Mouse (Mus musculus): Measurements from ENCODE around the gene Gm29797. TPM values are rescaled to one million over a fixed set of nuclear protein-coding genes. Genes with fewer than 3 reads are reported as not detected.

Gm29797 gene
- 0.28 TPM in 1 of 2 replicates, not detected in the other for polyA plus RNA-seq (2016; fragmentation: Nextera tagmentation; extraction: Ambion mirVana)

DNA sequence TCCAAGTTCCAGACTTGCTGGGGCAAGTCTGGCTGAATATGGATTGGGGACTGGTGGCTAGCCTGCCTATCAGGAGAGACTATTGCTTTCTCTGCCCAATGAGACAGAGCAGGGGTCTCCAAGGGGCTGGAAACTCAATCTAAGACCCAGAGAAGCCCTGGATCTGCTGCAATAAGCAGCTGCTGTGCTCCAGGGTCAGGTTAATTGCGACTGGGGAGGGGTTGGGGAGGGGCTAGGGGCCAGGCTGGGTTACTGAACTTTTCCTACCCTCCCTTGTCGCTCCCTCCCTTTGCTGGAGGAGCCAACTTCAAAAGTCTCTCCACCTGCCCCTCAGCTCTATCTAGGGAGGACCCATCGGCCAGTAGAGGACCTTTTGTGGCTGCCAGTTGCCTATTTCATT is at the start of gene Gm29797:
Gene Gm29797 (plus strand): TSS at position 301 of the 400 bp plus-strand sequence.
- H3K36me3 ChIP-seq (replicated peaks): peaks cover 52% of the 10 kb centered on the region
- H3K27me3 ChIP-seq: no peaks in the 10 kb centered on the region
- H3K4me3 ChIP-seq (replicated peaks): no peak within 1 kb of the TSS
- no peak for ATAC-seq (ENCODE audit: low FRiP score)
- H3K4me2 ChIP-seq: no peak within 1 kb of the TSS
- H3K9me3 ChIP-seq: no peaks in the 10 kb centered on the region
- no peak within 1 kb of the TSS for H3K27ac ChIP-seq
- no peak within 1 kb of the TSS for H3K9ac ChIP-seq
- H3K4me1 ChIP-seq: peaks cover 11% of the 10 kb centered on the region; the same call in 1 of the 2 replicates
- 75% methylated on average over 3 of the region's 3 CpGs for WGBS

DNA sequence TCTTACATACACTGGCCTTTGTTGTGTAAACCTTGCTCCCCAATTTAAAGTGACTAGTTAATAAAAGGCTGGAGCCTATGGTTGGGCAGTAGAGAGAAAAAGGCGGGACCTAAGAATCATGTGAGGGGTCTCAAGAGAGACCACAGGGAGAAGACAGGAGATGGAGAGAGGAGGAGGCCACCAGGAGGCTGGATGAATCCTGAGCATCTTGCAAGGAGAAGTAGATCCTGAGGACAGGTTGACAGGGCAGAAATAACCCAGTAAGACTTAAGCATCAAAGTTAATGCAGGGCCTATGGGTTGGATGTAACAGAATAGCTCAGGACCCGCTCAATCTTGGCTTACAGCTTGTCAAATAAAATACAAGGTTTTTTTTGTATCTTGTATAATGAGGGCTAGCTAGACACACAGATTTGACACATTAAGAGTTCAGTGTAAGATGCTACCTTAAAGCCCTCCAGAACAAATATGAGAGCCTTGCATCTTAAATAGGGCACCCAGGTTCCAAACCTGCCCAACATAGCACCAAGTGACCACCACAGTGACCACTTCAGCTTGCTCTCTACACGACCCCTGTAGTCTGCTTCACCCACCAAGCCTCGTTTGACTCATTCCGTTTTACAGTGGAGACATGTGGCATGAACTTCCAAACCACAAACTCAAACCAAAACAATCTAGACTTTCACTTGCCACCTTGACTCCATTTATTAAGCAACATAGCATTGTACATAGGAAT is 37.9 kb upstream of the Gm29797 start:
- 90% methylated on average over 5 of the region's 5 CpGs for WGBS
- Histone ChIP-seq H3K27me3 (no peaks in the 10 kb centered on the region), H3K4me1 (no peaks in the 10 kb centered on the region), H3K27ac (no peak overlapping the region), H3K36me3 (replicated peaks) (peaks cover 62% of the 10 kb centered on the region), H3K9me3 (no peaks in the 10 kb centered on the region), H3K4me2 (no peak overlapping the region), H3K4me3 (replicated peaks) (no peak overlapping the region), H3K9ac (no peak overlapping the region)
- no peak for ATAC-seq (ENCODE audit: low FRiP score)

DNA sequence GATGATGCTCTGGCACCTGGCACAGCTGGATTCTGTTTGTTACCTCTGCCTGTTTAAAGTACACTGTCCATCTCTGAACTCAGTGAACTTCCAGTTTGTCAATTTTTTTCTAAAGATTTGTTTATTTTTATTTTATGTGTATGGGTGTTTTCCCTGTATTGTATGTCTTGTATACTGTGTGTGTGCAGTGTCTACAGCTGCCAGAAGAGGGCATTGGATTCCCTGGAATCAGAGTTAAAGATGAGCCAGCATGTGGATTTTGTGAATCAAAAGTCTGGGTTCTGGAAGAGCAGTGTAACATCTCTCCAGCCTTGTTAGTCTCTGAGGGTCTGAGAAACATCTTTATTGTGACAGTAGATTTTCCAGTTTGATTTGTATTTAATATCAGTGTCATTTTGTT is 33.4 kb upstream of the Gm29797 start:
- H3K4me1 ChIP-seq: no peaks in the 10 kb centered on the region

DNA sequence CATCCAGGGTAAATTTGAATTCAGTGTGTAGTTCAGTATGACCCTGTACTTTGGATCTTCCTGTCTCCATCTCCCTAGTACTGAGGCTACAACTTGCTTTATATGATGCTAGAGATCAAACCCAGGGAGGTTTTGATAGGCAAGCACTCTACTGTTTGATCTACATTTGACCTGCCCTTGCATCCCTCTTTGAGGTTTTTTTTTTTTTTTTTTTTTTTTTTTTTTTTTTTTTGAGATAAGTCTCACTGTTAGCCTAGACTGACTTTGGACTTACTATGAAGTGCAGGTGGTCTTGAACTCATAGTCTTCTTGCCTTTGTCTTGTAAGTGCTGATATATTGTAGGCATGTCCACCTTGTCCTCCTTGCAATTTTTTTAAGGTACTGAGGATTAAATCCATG is 28.4 kb upstream of the Gm29797 start:
- no peak overlapping the region for H3K27ac ChIP-seq
- H3K4me1 ChIP-seq: no peaks in the 10 kb centered on the region
- no peak overlapping the region for H3K4me3 ChIP-seq (replicated peaks)
- H3K4me2 ChIP-seq: no peak overlapping the region
- H3K36me3 ChIP-seq (replicated peaks): peaks cover 49% of the 10 kb centered on the region
- H3K9me3 ChIP-seq: no peaks in the 10 kb centered on the region
- no peaks in the 10 kb centered on the region for H3K27me3 ChIP-seq
- H3K9ac ChIP-seq: no peak overlapping the region
- no peak for ATAC-seq (ENCODE audit: low FRiP score)

More for the DNA sequence above, 33.4 kb upstream of the Gm29797 start:
- no peak overlapping the region for H3K4me3 ChIP-seq (replicated peaks)
- peaks cover 50% of the 10 kb centered on the region for H3K36me3 ChIP-seq (replicated peaks)
- no peak overlapping the region for H3K9ac ChIP-seq
- no peak overlapping the region for H3K4me2 ChIP-seq
- no peaks in the 10 kb centered on the region for H3K9me3 ChIP-seq
- no peak overlapping the region for H3K27ac ChIP-seq
- H3K27me3 ChIP-seq: no peaks in the 10 kb centered on the region
- no peak for ATAC-seq (ENCODE audit: low FRiP score)

DNA sequence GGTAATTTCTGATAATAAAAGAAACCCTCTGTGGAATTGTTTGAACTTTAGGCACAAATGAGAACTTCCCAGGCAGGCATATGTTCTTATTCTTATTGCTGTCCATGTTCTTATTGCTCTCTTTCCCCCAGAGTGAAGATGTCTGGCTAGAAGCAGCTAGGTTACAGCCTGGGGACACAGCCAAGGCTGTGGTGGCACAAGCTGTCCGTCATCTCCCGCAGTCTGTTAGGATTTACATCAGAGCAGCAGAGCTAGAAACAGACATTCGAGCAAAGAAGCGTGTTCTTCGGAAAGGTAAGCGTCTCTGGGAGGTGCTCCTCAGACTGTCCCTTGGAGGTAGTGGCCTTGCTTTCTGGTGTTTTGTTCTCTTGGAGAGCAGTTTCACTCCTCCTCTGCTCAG is 24.2 kb upstream of the Gm29797 start:
- 96% methylated on average over 6 of the region's 6 CpGs for WGBS
- Histone ChIP-seq H3K27me3 (no peaks in the 10 kb centered on the region), H3K4me1 (no peaks in the 10 kb centered on the region), H3K4me2 (no peak overlapping the region), H3K9ac (no peak overlapping the region), H3K27ac (no peak overlapping the region), H3K4me3 (replicated peaks) (no peak overlapping the region), H3K9me3 (no peaks in the 10 kb centered on the region), H3K36me3 (replicated peaks) (peaks cover 74% of the 10 kb centered on the region)
- ATAC-seq (ENCODE audit: low FRiP score): no peak

DNA sequence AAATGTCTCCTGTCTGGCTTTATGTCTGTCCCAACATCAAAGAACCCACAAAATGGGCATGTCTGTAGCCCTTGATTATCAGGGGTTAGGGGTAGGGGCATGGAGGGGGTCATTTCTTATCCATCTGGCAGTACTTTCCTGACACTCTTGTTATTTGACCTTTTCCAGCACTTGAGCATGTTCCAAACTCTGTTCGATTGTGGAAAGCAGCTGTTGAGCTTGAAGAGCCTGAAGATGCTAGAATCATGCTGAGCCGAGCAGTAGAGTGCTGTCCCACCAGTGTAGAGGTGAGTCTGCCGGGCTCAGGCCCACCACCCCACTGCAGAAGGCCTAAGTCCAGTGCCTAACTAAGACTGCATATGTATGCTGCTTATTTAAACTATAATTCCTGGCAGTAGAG is 21.0 kb upstream of the Gm29797 start:
- no peak overlapping the region for H3K4me2 ChIP-seq
- no peak overlapping the region for H3K4me3 ChIP-seq (replicated peaks)
- WGBS: 93% methylated on average over 3 of the region's 3 CpGs
- no peak for ATAC-seq (ENCODE audit: low FRiP score)
- H3K27me3 ChIP-seq: no peaks in the 10 kb centered on the region
- peaks cover 85% of the 10 kb centered on the region for H3K36me3 ChIP-seq (replicated peaks)
- no peak overlapping the region for H3K27ac ChIP-seq
- H3K9me3 ChIP-seq: no peaks in the 10 kb centered on the region
- no peaks in the 10 kb centered on the region for H3K4me1 ChIP-seq
- H3K9ac ChIP-seq: no peak overlapping the region

DNA sequence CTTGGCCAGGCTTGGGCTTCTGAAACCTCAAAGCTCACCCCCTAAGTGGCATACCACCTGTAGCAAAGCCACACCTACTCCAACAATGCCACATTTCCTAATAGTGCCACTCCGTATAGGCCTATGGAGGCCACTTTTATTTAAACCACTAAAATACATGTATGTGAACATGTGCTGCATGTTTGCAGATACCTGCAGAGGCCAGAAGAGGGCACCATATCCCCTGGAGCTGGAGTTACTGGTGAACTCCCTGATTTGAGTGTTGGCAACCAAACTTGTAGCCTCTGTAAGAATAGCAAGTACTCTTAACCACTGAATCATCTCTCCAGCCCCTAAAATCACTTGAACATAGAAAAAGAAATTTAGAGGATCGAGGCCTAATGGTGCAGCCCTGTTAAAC is 12.5 kb upstream of the Gm29797 start:
- WGBS: 89% methylated on average over 2 of the region's 2 CpGs
- H3K27me3 ChIP-seq: no peaks in the 10 kb centered on the region
- H3K4me1 ChIP-seq: no peaks in the 10 kb centered on the region
- no peak overlapping the region for H3K27ac ChIP-seq
- peaks cover 85% of the 10 kb centered on the region for H3K36me3 ChIP-seq (replicated peaks)
- no peaks in the 10 kb centered on the region for H3K9me3 ChIP-seq
- H3K9ac ChIP-seq: no peak overlapping the region
- ATAC-seq (ENCODE audit: low FRiP score): no peak
- no peak overlapping the region for H3K4me3 ChIP-seq (replicated peaks)
- H3K4me2 ChIP-seq: no peak overlapping the region

DNA sequence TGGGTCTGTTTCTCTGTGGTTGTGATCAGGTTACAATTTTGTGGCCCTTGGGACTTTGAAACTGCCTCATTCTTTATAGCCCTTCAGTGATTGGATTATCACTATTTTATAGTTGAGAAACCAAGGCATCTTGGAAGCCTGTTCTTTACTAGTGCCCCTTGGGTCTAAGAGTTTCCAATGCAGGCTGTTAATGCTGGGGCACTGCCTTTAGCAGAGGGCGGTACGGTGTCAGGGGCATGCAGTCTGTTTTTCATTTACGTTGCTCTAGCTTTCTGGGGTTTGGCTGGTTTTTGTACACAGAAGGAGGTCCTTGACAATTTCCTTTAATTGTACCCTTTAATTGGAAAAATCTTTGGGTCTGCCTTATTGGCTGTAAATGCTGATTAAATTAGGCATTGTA is 11.2 kb upstream of the Gm29797 start:
- Histone ChIP-seq H3K27me3 (no peaks in the 10 kb centered on the region), H3K27ac (no peak overlapping the region), H3K4me1 (no peaks in the 10 kb centered on the region), H3K9me3 (no peaks in the 10 kb centered on the region), H3K9ac (no peak overlapping the region), H3K4me3 (replicated peaks) (no peak overlapping the region), H3K4me2 (no peak overlapping the region), H3K36me3 (replicated peaks) (peaks cover 89% of the 10 kb centered on the region)
- ATAC-seq (ENCODE audit: low FRiP score): no peak
- WGBS: 90% methylated on average over 3 of the region's 3 CpGs

DNA sequence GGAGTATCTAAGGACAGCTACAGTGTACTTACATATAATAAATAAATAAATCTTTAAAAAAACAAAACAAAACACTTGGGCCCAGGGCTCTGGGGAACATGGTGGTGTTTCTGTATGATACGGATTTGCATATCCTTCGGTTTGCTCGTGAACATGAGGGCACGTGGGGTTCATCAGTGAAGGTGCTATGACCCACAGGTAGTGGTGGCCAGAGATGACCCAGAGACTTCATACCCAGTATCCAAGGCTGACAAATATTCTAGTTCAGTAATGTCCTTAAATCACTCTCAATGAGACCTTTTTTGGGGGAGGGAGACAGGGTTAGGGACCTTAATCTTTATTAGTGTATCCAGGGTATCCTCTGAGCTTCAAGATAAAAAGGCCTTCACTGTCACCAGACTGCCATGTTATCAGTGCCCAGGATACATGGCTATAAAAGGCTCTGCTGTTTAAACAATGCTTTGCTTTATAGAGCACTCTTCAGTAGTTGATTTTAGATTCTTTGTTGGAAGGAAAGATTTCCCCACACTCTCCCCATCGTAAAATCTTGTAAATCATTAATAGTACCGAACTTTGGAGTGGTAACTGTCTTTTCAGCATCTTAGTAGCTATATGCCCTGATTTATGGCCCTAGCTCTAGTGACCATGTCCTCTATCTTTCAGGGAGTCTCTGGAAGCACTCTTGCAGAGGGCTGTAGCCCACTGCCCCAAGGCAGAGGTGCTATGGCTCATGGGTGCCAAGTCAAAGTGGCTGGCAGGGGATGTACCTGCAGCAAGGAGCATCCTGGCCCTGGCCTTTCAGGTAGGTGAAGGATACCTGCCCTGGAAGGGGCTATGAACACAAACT is 10.0 kb upstream of the Gm29797 start:
- H3K4me2 ChIP-seq: no peak overlapping the region
- 97% methylated on average over 6 of the region's 6 CpGs for WGBS
- no peak overlapping the region for H3K4me3 ChIP-seq (replicated peaks)
- peaks cover 92% of the 10 kb centered on the region for H3K36me3 ChIP-seq (replicated peaks)
- H3K9ac ChIP-seq: no peak overlapping the region
- no peak for ATAC-seq (ENCODE audit: low FRiP score)
- no peaks in the 10 kb centered on the region for H3K4me1 ChIP-seq
- no peaks in the 10 kb centered on the region for H3K27me3 ChIP-seq
- no peak overlapping the region for H3K27ac ChIP-seq
- no peaks in the 10 kb centered on the region for H3K9me3 ChIP-seq

DNA sequence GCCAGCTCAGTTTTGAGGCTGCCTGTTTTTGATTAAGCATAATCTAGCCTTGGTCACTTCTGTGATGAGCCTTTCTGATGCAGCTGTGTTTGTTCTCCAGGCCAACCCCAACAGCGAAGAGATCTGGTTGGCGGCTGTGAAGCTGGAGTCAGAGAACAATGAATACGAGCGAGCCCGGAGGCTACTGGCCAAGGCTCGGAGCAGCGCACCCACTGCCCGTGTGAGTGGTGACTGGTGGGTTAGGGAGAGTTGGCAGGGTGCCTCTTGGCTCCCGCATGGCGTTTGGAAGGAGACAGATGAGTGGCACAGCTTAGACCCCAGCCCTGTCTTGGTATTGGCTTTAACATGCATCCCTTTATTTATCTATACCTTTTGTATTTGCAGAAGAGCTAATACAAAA is 7.9 kb upstream of the Gm29797 start:
- Histone ChIP-seq H3K9me3 (no peaks in the 10 kb centered on the region), H3K9ac (no peak overlapping the region), H3K4me3 (replicated peaks) (no peak overlapping the region), H3K4me1 (no peaks in the 10 kb centered on the region), H3K36me3 (replicated peaks) (peaks cover 98% of the 10 kb centered on the region), H3K4me2 (no peak overlapping the region), H3K27me3 (no peaks in the 10 kb centered on the region), H3K27ac (no peak overlapping the region)
- ATAC-seq (ENCODE audit: low FRiP score): no peak
- 93% methylated on average over 10 of the region's 10 CpGs for WGBS

DNA sequence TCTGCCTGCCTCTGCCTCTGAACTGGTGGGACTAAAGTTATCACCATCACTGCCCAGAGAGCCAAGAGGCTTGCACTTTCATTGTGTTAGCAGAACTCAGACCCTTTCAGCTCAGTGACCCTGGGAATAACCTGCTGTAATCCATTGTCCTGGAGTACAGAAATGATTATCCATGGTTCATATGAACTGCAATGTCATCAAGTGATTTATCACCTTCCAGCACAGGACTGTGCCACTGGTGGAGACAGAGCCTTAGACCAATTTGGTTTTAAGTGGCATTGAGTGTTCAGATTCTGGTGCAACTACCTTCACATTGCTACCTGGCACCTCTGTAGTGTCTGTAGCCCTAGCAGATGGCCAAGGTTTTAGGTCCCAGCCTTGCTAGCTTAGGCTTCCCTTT is 3.8 kb upstream of the Gm29797 start:
- Histone ChIP-seq H3K4me1 (no peaks in the 10 kb centered on the region), H3K27ac (no peak overlapping the region), H3K36me3 (replicated peaks) (peaks cover 88% of the 10 kb centered on the region), H3K9ac (no peak overlapping the region), H3K4me3 (replicated peaks) (no peak overlapping the region), H3K27me3 (no peaks in the 10 kb centered on the region), H3K9me3 (no peaks in the 10 kb centered on the region), H3K4me2 (no peak overlapping the region)
- ATAC-seq (ENCODE audit: low FRiP score): no peak

DNA sequence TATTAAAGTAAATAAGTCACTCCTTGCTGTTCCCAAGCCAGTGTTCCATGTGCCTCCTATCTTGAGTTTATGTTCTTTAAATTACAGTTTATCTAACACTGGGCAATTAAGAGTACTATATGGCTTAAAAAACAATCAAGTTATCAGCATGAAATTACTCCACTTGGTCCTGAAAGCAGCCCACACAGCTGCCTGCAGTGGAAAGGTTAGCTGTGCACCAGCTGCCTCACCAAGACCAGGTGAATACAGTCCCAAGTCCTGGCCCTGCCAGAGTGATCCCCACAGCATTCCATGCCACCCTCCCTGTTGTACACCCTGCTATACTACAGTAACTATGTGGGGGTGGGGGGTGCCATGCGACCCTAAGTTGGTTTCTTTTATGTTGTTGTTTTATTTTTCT is 3.3 kb upstream of the Gm29797 start:
- WGBS: 94% methylated on average over 1 of the region's 1 CpGs
- no peak overlapping the region for H3K4me3 ChIP-seq (replicated peaks)
- no peak overlapping the region for H3K27ac ChIP-seq
- no peaks in the 10 kb centered on the region for H3K27me3 ChIP-seq
- no peaks in the 10 kb centered on the region for H3K4me1 ChIP-seq
- ATAC-seq (ENCODE audit: low FRiP score): no peak
- no peaks in the 10 kb centered on the region for H3K9me3 ChIP-seq
- peaks cover 83% of the 10 kb centered on the region for H3K36me3 ChIP-seq (replicated peaks)
- H3K4me2 ChIP-seq: no peak overlapping the region
- H3K9ac ChIP-seq: no peak overlapping the region

DNA sequence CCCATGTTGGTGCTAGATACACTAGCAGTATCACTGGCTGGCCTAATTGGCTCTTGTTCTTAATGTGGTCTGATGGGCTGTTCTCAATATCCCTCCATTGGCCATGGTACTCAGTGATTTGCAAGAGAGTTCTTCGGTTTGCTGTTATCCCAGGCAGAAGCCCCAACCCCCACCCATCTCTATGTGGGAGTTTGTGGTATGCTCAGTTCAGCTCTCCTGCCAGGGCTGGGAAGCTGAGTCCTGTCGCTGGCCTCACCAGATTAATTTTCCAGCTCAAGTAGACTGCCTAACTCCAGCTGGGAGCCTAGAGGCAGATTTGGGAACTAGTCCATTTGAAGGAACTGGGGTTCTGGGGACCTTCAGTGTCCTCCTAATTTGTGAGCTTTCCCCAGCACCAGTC is 607 bp downstream of the Gm29797 start:
- H3K4me3 ChIP-seq (replicated peaks): no peak overlapping the region
- no peak overlapping the region for H3K4me2 ChIP-seq
- no peaks in the 10 kb centered on the region for H3K9me3 ChIP-seq
- H3K27me3 ChIP-seq: no peaks in the 10 kb centered on the region
- no peak overlapping the region for H3K9ac ChIP-seq
- no peak overlapping the region for H3K27ac ChIP-seq
- no peak for ATAC-seq (ENCODE audit: low FRiP score)
- 77% methylated on average over 2 of the region's 2 CpGs for WGBS
- H3K36me3 ChIP-seq (replicated peaks): peaks cover 45% of the 10 kb centered on the region
- H3K4me1 ChIP-seq: peaks cover 11% of the 10 kb centered on the region; the same call in 1 of the 2 replicates

All from forebrain, embryonic 12.5 days (tissue).